Mouse (Mus musculus) adrenal gland, postnatal 36 days (tissue): Measurements from ENCODE around the gene Dek. TPM values are rescaled to one million over a fixed set of nuclear protein-coding genes. Genes with fewer than 3 reads are reported as not detected.
A peak's percentile ranks its signal among the peaks of the same experiment; 100 is the strongest.

Experiments used
- DNase-seq, 2 experiments: peaks; one replicate each; pipeline ENCODE4 v3.0.0; 2021; ENCODE audit warnings: mixed read lengths in 1 of 2
- total RNA-seq, 2 experiments: library from RNA; stranded (reverse); gene quantifications; 2 replicates each; pipeline ENCODE4 v1.2.3; 2021

The Dek gene
- total RNA-seq, 2 experiments from 2014 or later, result 62.7 to 71.1 TPM

DNA sequence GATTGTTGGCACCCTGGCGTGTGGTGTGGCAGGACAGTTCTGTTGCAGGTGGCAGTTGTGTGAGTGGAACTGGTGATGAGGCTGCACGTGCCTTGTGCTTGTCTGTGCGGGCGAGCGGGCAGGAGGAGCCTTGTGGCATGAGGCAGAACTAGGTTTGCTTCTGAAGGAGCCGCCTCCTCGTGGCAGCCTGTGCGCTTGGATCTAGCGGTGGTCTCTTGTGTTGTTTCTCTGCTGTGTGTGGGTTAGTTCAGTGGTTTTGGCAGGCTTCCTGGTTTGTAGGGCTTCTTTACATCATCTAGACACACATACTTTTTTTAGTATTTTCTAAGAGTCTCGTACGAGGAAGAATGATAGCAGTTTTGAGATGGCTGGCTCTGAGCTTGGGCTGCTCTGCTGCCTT lies 49.9 kb downstream of the Dek start:
- DNase-seq, result no peak

- DNase-seq, result no peak
Observed at GRCm38 (mm10) chr13:47053971-47054370, 52.0 kb downstream of the Dek start.

GRCm38 (mm10) chr13:47050009-47050408 lies 56.0 kb downstream of the Dek start:
- DNase-seq, result no peak

- DNase-seq, result no peak
Observed at GRCm38 (mm10) chr13:47047996-47048395, 58.0 kb downstream of the Dek start.

GRCm38 (mm10) chr13:47044617-47044947 lies 61.4 kb downstream of the Dek start, which contains the start of gene Tpmt:
Gene Tpmt (minus strand): TSS chr13:47044737.
- peak in 1 of 2 experiments; percentile 4 for DNase-seq

DNA sequence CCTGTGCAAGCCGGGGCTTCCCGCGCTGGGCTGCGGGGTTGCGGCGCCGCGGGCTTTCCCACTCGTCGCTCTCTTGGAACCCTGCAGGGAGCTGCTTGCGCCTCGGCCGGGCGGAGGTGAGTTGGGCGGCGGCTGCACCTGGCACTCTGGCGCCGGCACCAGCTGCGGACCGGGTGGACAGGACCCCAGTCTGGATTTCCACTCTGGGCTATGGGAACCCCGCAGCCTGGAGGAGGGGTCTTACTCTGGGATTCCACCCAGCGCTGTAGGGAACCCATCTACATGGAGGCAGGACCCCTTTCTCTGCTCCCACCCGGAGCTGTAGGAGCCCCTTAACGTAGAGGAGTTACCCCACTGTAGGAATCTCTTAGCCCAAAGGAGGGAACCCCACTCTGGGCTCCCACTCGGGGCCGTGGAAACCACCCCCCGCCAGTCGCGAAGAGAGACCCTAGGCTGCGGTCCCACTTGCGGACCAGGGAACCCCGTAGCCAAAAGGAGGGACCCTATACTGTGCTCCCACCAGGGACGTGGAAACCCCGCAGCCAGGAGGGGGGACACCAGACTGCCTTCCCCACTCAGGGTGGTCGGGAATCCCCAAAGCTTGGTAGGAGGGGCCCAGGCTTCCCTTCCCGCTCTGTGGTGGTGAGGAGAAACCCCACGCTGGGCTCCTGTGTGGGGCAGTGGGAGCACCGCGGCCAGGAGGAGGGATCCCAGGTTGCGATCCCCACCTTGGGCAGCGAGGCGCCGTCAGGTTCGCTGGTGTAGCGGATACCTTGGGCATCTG lies 62.0 kb downstream of the Dek start:
- DNase-seq, result peak; percentile 5 to 27

DNA sequence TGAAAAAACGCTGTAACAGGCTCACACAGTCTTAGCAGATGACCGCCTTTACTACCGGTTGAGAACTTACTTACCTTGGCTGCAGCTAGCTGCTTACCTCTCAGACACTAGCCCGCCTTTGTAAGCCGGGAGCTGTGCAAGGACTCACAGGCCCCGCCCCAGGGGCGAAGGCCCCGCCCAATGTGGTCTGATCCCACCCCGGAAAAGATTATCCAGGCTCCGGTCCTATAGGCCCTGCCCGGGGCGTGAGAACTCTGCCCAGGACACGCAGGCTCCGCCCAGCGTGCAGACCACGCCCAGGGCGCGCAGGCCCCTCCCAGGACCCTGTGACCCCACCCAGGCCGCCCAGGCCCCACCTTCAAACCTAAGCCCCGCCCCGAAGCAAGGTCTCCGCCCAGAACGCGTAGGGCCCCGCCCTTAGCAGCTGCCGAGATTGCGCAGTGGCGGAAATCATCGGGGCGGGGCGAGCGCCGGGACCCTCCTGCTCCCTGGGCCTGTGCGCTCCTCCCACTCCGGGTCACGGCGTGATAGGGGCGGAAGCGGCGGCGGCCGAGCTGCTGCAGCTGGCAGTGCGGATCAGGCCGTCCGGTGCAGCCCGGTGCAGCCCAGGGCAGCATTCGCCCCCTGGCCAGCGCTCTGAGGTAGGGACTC lies 62.8 kb downstream of the Dek start, which contains the start of gene Kdm1b:
TSS of gene Kdm1b (plus strand) at position 470 of the 651 bp plus-strand sequence.
- peak; percentile 99 for DNase-seq

DNA sequence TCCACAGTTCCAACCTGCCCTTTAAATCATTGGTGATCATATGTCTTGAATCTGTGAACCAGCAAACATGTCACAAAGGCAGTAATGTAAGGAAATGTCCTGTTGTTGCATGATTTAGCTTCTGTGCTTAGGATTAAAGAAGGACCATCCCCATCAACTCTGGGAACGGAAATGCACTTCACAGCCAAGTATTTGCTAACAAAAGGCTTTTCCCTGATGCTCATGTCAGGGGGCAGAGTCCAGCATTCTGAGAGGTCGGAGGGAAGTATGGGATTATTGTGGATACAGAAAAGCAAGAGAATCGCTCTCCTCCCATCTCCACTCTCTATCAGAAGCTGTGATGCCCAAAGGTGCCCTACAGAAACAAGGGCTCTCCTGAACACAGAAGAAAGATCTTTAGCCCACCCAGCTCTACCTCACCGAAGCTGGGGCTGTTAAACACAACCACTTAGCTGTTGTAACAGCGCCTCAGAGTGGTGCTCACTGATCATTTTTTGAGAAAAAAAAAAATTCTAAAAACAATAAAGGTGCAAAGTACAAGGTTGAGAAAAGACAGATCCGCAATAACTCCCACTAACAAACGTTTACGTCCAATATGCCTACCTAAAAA lies 63.9 kb downstream of the Dek start:
- DNase-seq, result no peak

DNA sequence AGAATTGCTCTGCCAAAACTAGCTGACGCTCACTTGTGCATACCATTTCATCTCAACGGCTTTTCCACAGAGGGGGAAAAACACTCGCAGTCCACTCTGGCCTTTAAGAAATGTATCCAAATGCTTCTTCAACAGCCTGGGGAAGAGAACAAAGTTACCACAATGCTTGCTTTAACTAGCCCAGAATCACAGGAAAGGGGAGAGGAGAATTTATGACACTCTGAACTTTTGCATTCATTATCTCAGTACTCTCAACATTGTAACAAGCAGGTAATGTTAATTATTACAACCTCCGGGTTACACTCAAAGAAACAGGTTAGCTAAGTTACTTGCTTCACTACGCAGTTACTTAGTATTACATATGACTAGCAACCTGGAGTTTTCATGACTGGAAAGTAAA lies 65.9 kb downstream of the Dek start:
- no peak for DNase-seq

GRCm38 (mm10) chr13:47037946-47038345 lies 68.1 kb downstream of the Dek start:
- DNase-seq, result no peak

Other genes with a start within 250 kb of the Dek start
- 10 to 100 TPM; 31.0 to 39.0 TPM for gene Kif13a, start 176.3 kb downstream of the Dek start, total RNA-seq
- gene Nhlrc1, start 91.4 kb downstream of the Dek start, total RNA-seq, result 1 to 10 TPM; 4.8 to 5.1 TPM
- 10 to 100 TPM in 1 of 2 experiments, 1 to 10 TPM in 1; 9.9 to 10.8 TPM for gene Kdm1b, start 62.7 kb downstream of the Dek start, total RNA-seq
- gene Tpmt, start 61.5 kb downstream of the Dek start, total RNA-seq, result 1 to 10 TPM; 7.6 to 9.4 TPM
- 1 to 10 TPM; 4.2 to 5.2 TPM for gene Rnf144b, start 16.5 kb upstream of the Dek start, total RNA-seq